10 mouse cellular contexts compared by ENCODE assay signal in the genomic region with DNA sequence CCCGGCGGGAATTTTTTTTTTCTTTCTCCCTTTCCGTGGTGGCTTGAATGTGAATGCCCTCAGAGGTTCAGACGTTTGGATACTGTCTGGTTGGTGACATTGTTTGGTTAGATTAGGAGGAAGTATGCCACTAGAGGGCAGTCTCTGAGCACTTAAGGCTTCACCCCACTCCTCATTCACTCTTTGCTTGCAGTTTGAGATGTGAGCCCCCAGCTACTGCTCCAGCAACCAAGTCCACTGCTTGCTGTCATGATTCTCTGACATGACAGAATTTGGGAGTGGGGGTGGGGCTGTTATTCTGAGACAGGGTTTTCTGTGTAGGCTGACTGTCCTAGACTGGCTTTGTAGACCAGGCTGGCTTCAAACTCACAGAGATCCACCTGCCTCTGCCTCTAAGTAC. TPM values are rescaled to one million over a fixed set of nuclear protein-coding genes. Genes with fewer than 3 reads are reported as not detected.
DNase-seq lines count a peak whose midpoint lies in the region; TF ChIP-seq lines count a peak whose summit lies in the region.
"Had no signal": no experiment of that assay in that cellular context is flagged by ENCODE, and none has a peak within 500 bp of the region (broad histone marks: within the 10 kb centered on the region; RNA-seq: fewer than 3 reads in every experiment).

No protein-coding gene starts in this region.

- peak; percentile 57 for DNase-seq in heart, postnatal 4 days
- no peak for DNase-seq in heart, adult 9 months (ENCODE audit: low spot score in 2 of 2)
- peak; percentile 35 for DNase-seq in thymus, adult 2 months
- no peak for DNase-seq in thymus, adult 18-20 months
- peak; percentile 80 for DNase-seq in embryo, embryonic 10 days (ENCODE audit: low spot score)
- peak; percentile 42 for DNase-seq in lung, postnatal 25 days (ENCODE audit: low spot score)
- no peak for DNase-seq in frontal cortex, postnatal 10 days (ENCODE audit: low spot score in 2 of 2)
- DNase-seq in spleen, adult 12 weeks (ENCODE audit: low spot score), result no peak

- WGBS in thymus, adult 2 months, result 17% methylated on average over 4 of the region's 4 CpGs

- H3K4me1 ChIP-seq in thymus, adult 2 months (replicated peaks; ENCODE audit: control insufficient read depth, insufficient read depth, low read length), result no peaks in the 10 kb centered on the region
- H3K4me1 ChIP-seq: embryonic facial prominence, embryonic 12.5 days; limb, embryonic 15.5 days had no signal

- no peak for TF ChIP-seq POLR2A in thymus, adult 2 months (IDR thresholded peaks at IDR 0.05; ENCODE audit: control insufficient read depth, extremely low read depth, insufficient read depth, low read length, poor library complexity)

- H3K27ac ChIP-seq in thymus, adult 2 months (ENCODE audit: control insufficient read depth, insufficient read depth, low read length), result no peak overlapping the region
- H3K27ac ChIP-seq: embryonic facial prominence, embryonic 12.5 days; limb, embryonic 15.5 days had no signal

- TF ChIP-seq CTCF in thymus, adult 2 months (IDR thresholded peaks at IDR 0.05; ENCODE audit: borderline replicate concordance, control insufficient read depth, extremely low read depth, insufficient read depth, low read length, poor library complexity), result no peak

- no peaks in the 10 kb centered on the region for H3K27me3 ChIP-seq in thymus, adult 2 months (ENCODE audit: control insufficient read depth, insufficient read depth, low read length)
- H3K27me3 ChIP-seq: embryonic facial prominence, embryonic 12.5 days; limb, embryonic 15.5 days had no signal

- no peak overlapping the region for H3K4me3 ChIP-seq in thymus, adult 2 months (ENCODE audit: control insufficient read depth, insufficient read depth, low read length)
- H3K4me3 ChIP-seq: embryonic facial prominence, embryonic 12.5 days; limb, embryonic 15.5 days had no signal

- H3K36me3 ChIP-seq in thymus, adult 2 months (ENCODE audit: control insufficient read depth, insufficient read depth, low read length), result no peaks in the 10 kb centered on the region
- H3K36me3 ChIP-seq: embryonic facial prominence, embryonic 12.5 days had no signal

RNA-seq across cellular contexts. Expression of a gene that starts 12.9 kb away (rescaled TPM):
- 10 to 100 TPM; 46.8 to 49.3 TPM for total RNA-seq in heart, postnatal 4 days (2021)
- polyA plus RNA-seq in thymus, adult 2 months (2012; rRNA removed), result 170 and 174 TPM in 2 replicates

RNA-seq across cellular contexts. Expression of a gene that starts 17.0 kb away (rescaled TPM):
- 10 to 100 TPM; 80.9 to 82.5 TPM for total RNA-seq in heart, postnatal 4 days (2021)
- polyA plus RNA-seq in thymus, adult 2 months (2012; rRNA removed), result 21.2 and 28.9 TPM in 2 replicates

RNA-seq across cellular contexts. Expression of a gene that starts 32.0 kb away (rescaled TPM):
- total RNA-seq in heart, postnatal 4 days (2021), result 100 to 1,000 TPM; 736 to 787 TPM
- 0.24 and 2.3 TPM in 2 replicates for polyA plus RNA-seq in thymus, adult 2 months (2012; rRNA removed)
- polyA plus RNA-seq: embryonic facial prominence, embryonic 12.5 days had no signal

RNA-seq across cellular contexts. Expression of a gene that starts 46.9 kb away (rescaled TPM):
- 1,000 to 10,000 TPM; 1,585 to 1,953 TPM for total RNA-seq in heart, postnatal 4 days (2021)
- 1.6 and 195 TPM in 2 replicates for polyA plus RNA-seq in thymus, adult 2 months (2012; rRNA removed)
- polyA plus RNA-seq: limb, embryonic 15.5 days had no signal

RNA-seq across cellular contexts. Expression of a gene that starts 49.1 kb away (rescaled TPM):
- 100 to 1,000 TPM; 505 to 526 TPM for total RNA-seq in heart, postnatal 4 days (2021)
- polyA plus RNA-seq in thymus, adult 2 months (2012; rRNA removed), result 40.4 and 50.2 TPM in 2 replicates

Comparison
In these comparisons a context has a peak if more than half of its experiments do, and no peak if none do; other contexts are left out.
1. DNase-seq: peak in heart, postnatal 4 days (single experiment), thymus, adult 2 months (single experiment), embryo, embryonic 10 days (single experiment) and lung, postnatal 25 days (single experiment); none in heart, adult 9 months (0 of 2), thymus, adult 18-20 months (0 of 2), frontal cortex, postnatal 10 days (0 of 2) and spleen, adult 12 weeks (single experiment).